Mouse (Mus musculus) regulatory T cell (primary cell): ENCODE measurements around the gene Dmrt3.

ENCODE experiments used
- in situ Hi-C: fragments of 300-600 bp; cut with MboI, MseI; formaldehyde crosslinking; loops from one replicate; pipeline ENCODE4 v1.15.1; 2025; ENCODE audit warnings: high pct_unique_total_duplicates

Gene Dmrt3

DNA sequence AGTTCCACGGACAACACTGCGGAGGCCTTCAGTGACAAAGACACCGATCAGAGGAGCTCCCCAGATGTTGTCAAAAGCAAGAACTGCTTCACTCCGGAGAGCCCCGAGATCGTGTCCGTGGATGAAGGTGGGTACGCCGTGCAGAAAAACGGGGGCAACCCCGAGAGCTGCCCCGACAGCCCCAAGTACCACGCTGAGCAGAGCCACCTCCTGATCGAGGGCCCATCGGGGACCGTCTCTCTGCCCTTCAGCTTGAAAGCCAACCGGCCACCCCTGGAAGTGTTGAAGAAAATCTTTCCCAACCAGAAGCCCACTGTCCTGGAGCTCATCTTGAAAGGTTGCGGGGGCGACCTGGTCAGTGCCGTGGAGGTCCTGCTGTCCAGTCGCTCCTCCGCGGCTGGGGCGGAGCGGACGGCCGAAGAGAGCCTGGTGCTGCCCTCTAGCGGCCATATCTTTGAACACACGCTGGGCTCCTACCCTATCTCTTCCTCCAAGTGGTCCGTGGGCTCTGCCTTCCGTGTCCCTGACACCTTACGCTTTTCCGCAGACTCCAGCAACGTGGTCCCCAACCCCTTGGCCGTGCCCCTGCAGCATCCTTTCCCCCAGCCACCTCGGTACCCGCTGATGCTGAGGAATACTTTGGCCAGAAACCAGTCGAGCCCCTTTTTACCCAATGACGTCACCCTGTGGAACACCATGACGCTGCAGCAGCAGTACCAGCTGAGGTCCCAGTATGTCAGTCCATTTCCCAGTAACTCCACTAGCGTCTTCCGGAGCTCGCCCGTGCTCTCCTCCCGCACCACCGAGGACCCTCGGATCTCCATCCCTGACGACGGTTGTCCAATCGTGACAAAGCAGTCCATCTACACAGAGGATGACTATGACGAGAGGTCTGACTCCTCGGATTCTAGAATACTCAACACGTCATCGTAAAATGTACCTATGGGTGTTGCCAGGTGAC, 12.5 kb downstream of the Dmrt3 start:
- in situ Hi-C loops = no loop called here

- in situ Hi-C loops = no loop called here
Observed at GRCm38 (mm10) chr19:25628490-25628889, 18.4 kb downstream of the Dmrt3 start.

GRCm38 (mm10) chr19:25635119-25635518, 25.0 kb downstream of the Dmrt3 start:
- in situ Hi-C loops = no loop called here

- in situ Hi-C loops = no loop called here
Observed at GRCm38 (mm10) chr19:25635622-25636244, 25.6 kb downstream of the Dmrt3 start.

- in situ Hi-C loops = no loop called here
Observed at GRCm38 (mm10) chr19:25638766-25639361, 28.8 kb downstream of the Dmrt3 start.

- in situ Hi-C loops = no loop called here
Observed at GRCm38 (mm10) chr19:25641786-25642185, 31.7 kb downstream of the Dmrt3 start.

- in situ Hi-C loops = no loop called here
Observed at GRCm38 (mm10) chr19:25647136-25647535, 37.0 kb downstream of the Dmrt3 start.

GRCm38 (mm10) chr19:25648701-25649100, 38.6 kb downstream of the Dmrt3 start:
- in situ Hi-C loops = no loop called here

- in situ Hi-C loops = no loop called here
Observed at GRCm38 (mm10) chr19:25650474-25650873, 40.4 kb downstream of the Dmrt3 start.

GRCm38 (mm10) chr19:25652560-25652959, 42.5 kb downstream of the Dmrt3 start:
- in situ Hi-C loops = no loop called here

DNA sequence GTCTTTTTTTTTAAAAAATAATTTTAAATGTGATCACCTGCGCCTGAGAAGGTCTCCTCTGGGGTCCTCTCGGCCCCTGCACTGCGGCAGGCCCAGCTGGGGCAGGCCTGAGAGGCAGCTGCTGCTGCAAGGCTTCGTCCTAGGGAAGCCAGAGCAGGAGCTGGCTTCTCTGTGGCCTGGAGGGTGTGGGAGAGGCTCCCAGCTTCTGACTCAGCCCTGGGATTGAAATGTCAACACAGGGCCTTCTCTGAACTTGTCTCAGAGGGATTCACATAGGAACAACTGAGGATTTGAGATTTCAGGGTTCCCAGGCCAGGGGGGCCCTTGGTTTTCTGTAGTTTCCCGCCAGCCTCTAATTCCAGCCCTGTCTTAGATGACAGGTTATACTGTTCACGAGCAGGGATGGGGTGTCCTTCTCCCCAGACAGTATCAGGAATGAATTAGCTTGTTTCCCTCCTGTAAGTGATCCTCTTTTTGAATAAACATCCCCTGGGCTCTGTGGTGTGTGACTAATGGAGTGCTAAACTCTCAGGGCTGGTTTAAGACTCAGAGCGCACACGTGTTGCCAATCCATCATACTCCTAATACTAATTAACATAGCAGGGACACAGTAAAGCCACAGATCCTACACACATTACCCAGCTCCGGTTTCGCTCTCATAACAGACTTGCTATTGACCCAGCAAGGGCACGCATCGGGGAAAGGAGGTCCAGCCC, 44.1 kb downstream of the Dmrt3 start:
- in situ Hi-C loops = no loop called here

DNA sequence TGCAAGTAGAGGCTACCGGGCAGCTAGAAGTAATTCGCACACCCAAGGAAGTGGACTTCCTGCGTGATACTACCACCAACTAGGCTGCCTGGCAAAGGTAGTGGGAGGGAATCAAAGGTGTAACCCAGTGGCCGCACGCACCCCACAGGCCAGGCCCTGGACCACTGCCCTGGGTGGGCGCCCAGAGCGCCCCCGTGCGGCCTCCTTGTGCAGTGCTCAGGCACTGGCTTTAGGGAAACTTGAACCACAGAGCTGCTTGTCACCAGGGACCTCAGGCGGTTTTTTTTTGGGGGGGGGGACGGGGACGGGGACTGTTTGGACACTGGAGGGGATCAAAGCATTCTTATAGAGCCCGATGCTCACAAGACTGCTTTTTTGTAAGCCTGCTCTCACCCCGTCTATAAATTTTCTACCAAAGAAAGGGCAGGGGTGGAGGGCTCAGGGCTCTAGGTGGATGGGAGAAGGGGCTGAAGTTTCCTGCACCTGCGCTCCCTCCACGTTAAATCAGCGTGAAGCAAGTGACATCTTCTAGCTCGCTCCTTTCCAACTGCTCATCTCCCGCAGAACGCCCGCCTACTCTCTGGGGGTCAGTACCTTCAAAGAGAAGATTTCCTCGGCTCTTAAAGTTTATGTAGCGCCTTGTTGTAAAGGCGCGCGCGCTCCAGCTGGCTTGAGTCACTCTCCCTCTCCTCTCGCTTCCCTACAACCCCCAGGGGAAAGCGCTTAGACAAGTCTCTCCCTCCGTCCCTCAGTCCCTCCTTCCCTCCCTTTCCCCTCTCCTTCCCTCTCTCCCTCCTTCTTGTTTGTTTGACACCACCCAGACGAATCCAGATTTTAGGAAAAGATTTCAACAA, 55.6 kb downstream of the Dmrt3 start:
- in situ Hi-C loops = no loop called here

- in situ Hi-C loops = no loop called here
Observed at GRCm38 (mm10) chr19:25667836-25668235, 57.7 kb downstream of the Dmrt3 start.

GRCm38 (mm10) chr19:25669593-25670248, 59.6 kb downstream of the Dmrt3 start:
- in situ Hi-C loops = no loop called here

DNA sequence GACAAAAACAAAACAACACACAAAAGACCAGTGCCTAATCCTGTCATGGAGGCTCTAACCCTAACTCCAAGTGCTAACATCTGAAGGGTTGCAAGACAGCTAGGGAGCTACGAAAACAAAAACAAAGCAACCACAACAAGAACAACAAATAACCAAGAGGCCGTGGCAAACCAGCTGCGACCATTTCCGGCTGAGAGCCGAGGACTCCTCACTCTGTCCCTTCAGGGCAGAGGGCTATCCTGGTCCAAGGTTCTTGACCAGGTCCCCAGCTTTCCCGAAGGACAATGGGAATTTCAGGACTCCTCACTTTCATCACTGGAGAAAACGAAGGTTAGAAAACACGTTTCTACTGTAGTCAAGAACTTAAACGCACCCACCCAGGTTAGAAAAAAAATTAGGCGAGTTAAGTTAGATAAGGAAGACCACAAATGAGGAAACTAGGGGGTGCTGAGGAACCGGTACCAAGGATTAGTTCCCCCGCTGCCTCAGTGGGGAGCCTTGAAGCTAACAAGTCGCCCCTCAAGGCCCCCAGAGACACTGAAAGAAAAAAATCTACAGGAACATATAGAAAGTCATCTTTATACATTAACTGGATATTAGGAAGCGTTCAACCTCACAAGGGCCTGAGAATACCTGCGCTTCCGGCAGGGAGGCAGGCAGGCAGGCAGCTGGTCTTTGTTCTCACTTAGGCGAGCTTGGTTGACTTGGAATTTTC, 60.6 kb downstream of the Dmrt3 start:
- in situ Hi-C loops = no loop called here

GRCm38 (mm10) chr19:25671681-25672080, 61.6 kb downstream of the Dmrt3 start:
- in situ Hi-C loops = no loop called here

- in situ Hi-C loops = no loop called here
Observed at GRCm38 (mm10) chr19:25672101-25672950, 62.2 kb downstream of the Dmrt3 start, which contains the start of gene Dmrt2. Gene Dmrt2, plus strand, starts transcription at chr19:25672411.
